Mouse (Mus musculus) liver, adult 2 months (tissue): ENCODE results near the gene Frmd5.
A peak's percentile ranks its signal among the peaks of the same experiment; 100 is the strongest.

Experiments used
- CTCF ChIP-seq: fragments of 200-500 bp; IDR thresholded peaks from 2 replicates; pipeline ENCODE4 v1.5.1; 2011; ENCODE audit warnings: low read depth, low read length, control low read depth
- POLR2A ChIP-seq: fragments of 200-500 bp; IDR thresholded peaks from 2 replicates; pipeline ENCODE4 v1.6.1; 2011; ENCODE audit warnings: low read length, control low read depth; ENCODE audit not compliant: insufficient read depth; ENCODE audit errors: extremely low read depth

GRCm38 (mm10) chr2:121832484-121832894, 25.6 kb upstream of the Frmd5 start:
- TF ChIP-seq CTCF, result peak; percentile 65
- TF ChIP-seq POLR2A, result no peak
